Mouse (Mus musculus): ENCODE measurements around the gene Syt9. TPM values are rescaled to one million over a fixed set of nuclear protein-coding genes. Genes with fewer than 3 reads are reported as not detected.

Gene Syt9
- polyA plus RNA-seq (2015; fragmentation: Nextera tagmentation; extraction: Ambion mirVana) = 1.9 and 2.3 TPM in 2 replicates

- WGBS = under 1% methylated on average over 88 of the region's 102 CpGs
- peak; percentile 92 for ATAC-seq (ENCODE audit: insufficient read depth, low FRiP score)
These were observed at the start of gene Syt9 for GRCm38 (mm10) chr7:107370232-107371125. Gene Syt9 (plus strand): TSS chr7:107370728.

GRCm38 (mm10) chr7:107339013-107339412 is 31.5 kb upstream of the Syt9 start:
- no peaks in the 10 kb centered on the region for H3K9me3 ChIP-seq (replicated peaks; ENCODE audit: control insufficient read depth, low read length)
- no peaks in the 10 kb centered on the region for H3K27me3 ChIP-seq (ENCODE audit: control insufficient read depth, insufficient read depth, low read length)
- ATAC-seq (ENCODE audit: insufficient read depth, low FRiP score) = no peak
- H3K36me3 ChIP-seq (ENCODE audit: control insufficient read depth, insufficient read depth, low read length) = no peaks in the 10 kb centered on the region
- 83% methylated on average over 5 of the region's 5 CpGs for WGBS
- H3K4me1 ChIP-seq (ENCODE audit: control insufficient read depth, insufficient read depth, low read length) = no peaks in the 10 kb centered on the region
- H3K4me2 ChIP-seq (ENCODE audit: low read depth, low read length) = no peak overlapping the region
- no peak overlapping the region for H3K9ac ChIP-seq (ENCODE audit: low read length)
- no peak overlapping the region for H3K27ac ChIP-seq (ENCODE audit: low read length)
- H3K4me3 ChIP-seq (replicated peaks; ENCODE audit: low read length) = no peak overlapping the region

More at GRCm38 (mm10) chr7:107370232-107371125, at the start of gene Syt9:
- Histone ChIP-seq H3K4me2 (ENCODE audit: low read depth, low read length) (peak within 1 kb of the TSS; percentile 100), H3K4me1 (ENCODE audit: control insufficient read depth, insufficient read depth, low read length) (peaks cover 8% of the 10 kb centered on the region; the same call in 1 of the 2 replicates), H3K27me3 (ENCODE audit: control insufficient read depth, insufficient read depth, low read length) (peaks cover 41% of the 10 kb centered on the region), H3K27ac (ENCODE audit: low read length) (no peak within 1 kb of the TSS), H3K9ac (ENCODE audit: low read length) (peak within 1 kb of the TSS; percentile 73), H3K36me3 (ENCODE audit: control insufficient read depth, insufficient read depth, low read length) (no peaks in the 10 kb centered on the region), H3K4me3 (replicated peaks; ENCODE audit: low read length) (peak within 1 kb of the TSS; percentile 67), H3K9me3 (replicated peaks; ENCODE audit: control insufficient read depth, low read length) (no peaks in the 10 kb centered on the region)

GRCm38 (mm10) chr7:107339560-107340057 is 30.9 kb upstream of the Syt9 start:
- Histone ChIP-seq H3K27me3 (ENCODE audit: control insufficient read depth, insufficient read depth, low read length) (no peaks in the 10 kb centered on the region), H3K9me3 (replicated peaks; ENCODE audit: control insufficient read depth, low read length) (no peaks in the 10 kb centered on the region), H3K4me3 (replicated peaks; ENCODE audit: low read length) (no peak overlapping the region), H3K27ac (ENCODE audit: low read length) (no peak overlapping the region), H3K4me1 (ENCODE audit: control insufficient read depth, insufficient read depth, low read length) (no peaks in the 10 kb centered on the region), H3K9ac (ENCODE audit: low read length) (no peak overlapping the region), H3K36me3 (ENCODE audit: control insufficient read depth, insufficient read depth, low read length) (no peaks in the 10 kb centered on the region), H3K4me2 (ENCODE audit: low read depth, low read length) (no peak overlapping the region)
- ATAC-seq (ENCODE audit: insufficient read depth, low FRiP score) = no peak
- 48% methylated on average over 3 of the region's 3 CpGs for WGBS

GRCm38 (mm10) chr7:107340221-107340620 is 30.3 kb upstream of the Syt9 start:
- Histone ChIP-seq H3K9ac (ENCODE audit: low read length) (no peak overlapping the region), H3K27me3 (ENCODE audit: control insufficient read depth, insufficient read depth, low read length) (no peaks in the 10 kb centered on the region), H3K36me3 (ENCODE audit: control insufficient read depth, insufficient read depth, low read length) (no peaks in the 10 kb centered on the region), H3K27ac (ENCODE audit: low read length) (no peak overlapping the region), H3K9me3 (replicated peaks; ENCODE audit: control insufficient read depth, low read length) (no peaks in the 10 kb centered on the region), H3K4me3 (replicated peaks; ENCODE audit: low read length) (no peak overlapping the region), H3K4me1 (ENCODE audit: control insufficient read depth, insufficient read depth, low read length) (no peaks in the 10 kb centered on the region), H3K4me2 (ENCODE audit: low read depth, low read length) (no peak overlapping the region)
- WGBS = 66% methylated on average over 1 of the region's 1 CpGs
- ATAC-seq (ENCODE audit: insufficient read depth, low FRiP score) = no peak

GRCm38 (mm10) chr7:107341519-107342190 is 28.9 kb upstream of the Syt9 start:
- Histone ChIP-seq H3K9me3 (replicated peaks; ENCODE audit: control insufficient read depth, low read length) (no peaks in the 10 kb centered on the region), H3K27ac (ENCODE audit: low read length) (no peak overlapping the region), H3K4me3 (replicated peaks; ENCODE audit: low read length) (no peak overlapping the region), H3K9ac (ENCODE audit: low read length) (no peak overlapping the region), H3K4me2 (ENCODE audit: low read depth, low read length) (no peak overlapping the region), H3K36me3 (ENCODE audit: control insufficient read depth, insufficient read depth, low read length) (no peaks in the 10 kb centered on the region), H3K27me3 (ENCODE audit: control insufficient read depth, insufficient read depth, low read length) (no peaks in the 10 kb centered on the region), H3K4me1 (ENCODE audit: control insufficient read depth, insufficient read depth, low read length) (no peaks in the 10 kb centered on the region)
- no peak for ATAC-seq (ENCODE audit: insufficient read depth, low FRiP score)
- 57% methylated on average over 8 of the region's 8 CpGs for WGBS

- H3K27ac ChIP-seq (ENCODE audit: low read length) = no peak overlapping the region
- 81% methylated on average over 1 of the region's 1 CpGs for WGBS
- H3K4me2 ChIP-seq (ENCODE audit: low read depth, low read length) = no peak overlapping the region
- H3K4me3 ChIP-seq (replicated peaks; ENCODE audit: low read length) = no peak overlapping the region
- no peaks in the 10 kb centered on the region for H3K36me3 ChIP-seq (ENCODE audit: control insufficient read depth, insufficient read depth, low read length)
- no peaks in the 10 kb centered on the region for H3K27me3 ChIP-seq (ENCODE audit: control insufficient read depth, insufficient read depth, low read length)
- no peak overlapping the region for H3K9ac ChIP-seq (ENCODE audit: low read length)
- H3K9me3 ChIP-seq (replicated peaks; ENCODE audit: control insufficient read depth, low read length) = no peaks in the 10 kb centered on the region
- no peak for ATAC-seq (ENCODE audit: insufficient read depth, low FRiP score)
- no peaks in the 10 kb centered on the region for H3K4me1 ChIP-seq (ENCODE audit: control insufficient read depth, insufficient read depth, low read length)
These were observed 21.3 kb upstream of the Syt9 start for GRCm38 (mm10) chr7:107349201-107349600.

- Histone ChIP-seq H3K27me3 (ENCODE audit: control insufficient read depth, insufficient read depth, low read length) (no peaks in the 10 kb centered on the region), H3K4me2 (ENCODE audit: low read depth, low read length) (no peak overlapping the region), H3K9ac (ENCODE audit: low read length) (no peak overlapping the region), H3K9me3 (replicated peaks; ENCODE audit: control insufficient read depth, low read length) (no peaks in the 10 kb centered on the region), H3K4me1 (ENCODE audit: control insufficient read depth, insufficient read depth, low read length) (no peaks in the 10 kb centered on the region), H3K36me3 (ENCODE audit: control insufficient read depth, insufficient read depth, low read length) (no peaks in the 10 kb centered on the region), H3K27ac (ENCODE audit: low read length) (no peak overlapping the region), H3K4me3 (replicated peaks; ENCODE audit: low read length) (no peak overlapping the region)
- no peak for ATAC-seq (ENCODE audit: insufficient read depth, low FRiP score)
- WGBS = 88% methylated on average over 3 of the region's 3 CpGs
These were observed 8.4 kb upstream of the Syt9 start for GRCm38 (mm10) chr7:107362153-107362552.

- Histone ChIP-seq H3K9me3 (replicated peaks; ENCODE audit: control insufficient read depth, low read length) (no peaks in the 10 kb centered on the region), H3K27ac (ENCODE audit: low read length) (no peak overlapping the region), H3K27me3 (ENCODE audit: control insufficient read depth, insufficient read depth, low read length) (no peaks in the 10 kb centered on the region), H3K36me3 (ENCODE audit: control insufficient read depth, insufficient read depth, low read length) (no peaks in the 10 kb centered on the region), H3K4me1 (ENCODE audit: control insufficient read depth, insufficient read depth, low read length) (no peaks in the 10 kb centered on the region), H3K4me3 (replicated peaks; ENCODE audit: low read length) (no peak overlapping the region), H3K9ac (ENCODE audit: low read length) (no peak overlapping the region), H3K4me2 (ENCODE audit: low read depth, low read length) (no peak overlapping the region)
- no peak for ATAC-seq (ENCODE audit: insufficient read depth, low FRiP score)
- 79% methylated on average over 3 of the region's 3 CpGs for WGBS
These were observed 7.9 kb upstream of the Syt9 start for GRCm38 (mm10) chr7:107362634-107363033.
